Comparison of ENCODE assay signal across 16 mouse cellular contexts in the genomic region with DNA sequence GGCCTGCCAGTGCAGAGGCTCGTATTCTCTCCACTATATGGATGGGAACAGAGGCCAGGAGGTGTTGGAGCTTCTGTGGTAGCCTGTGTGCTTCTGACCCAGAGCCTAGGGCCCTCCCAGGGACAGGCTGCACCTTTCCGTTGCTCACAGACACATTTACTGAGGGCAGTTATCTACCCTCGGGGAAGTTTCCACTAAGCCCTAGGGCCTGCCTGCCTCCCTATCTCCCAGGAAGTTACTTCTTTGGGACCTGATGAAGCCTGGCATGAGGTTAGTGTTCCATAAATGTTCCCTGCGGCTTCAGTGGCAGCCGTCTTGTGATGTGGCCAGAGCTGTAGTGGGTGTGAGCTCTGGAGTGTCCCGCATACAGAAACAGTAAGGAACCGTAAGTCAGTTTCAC. TPM values are rescaled to one million over a fixed set of nuclear protein-coding genes. Genes with fewer than 3 reads are reported as not detected.
A peak's percentile ranks its signal among the peaks of the same experiment; 100 is the strongest.
DNase-seq lines count a peak whose midpoint lies in the region; ATAC-seq and TF ChIP-seq lines count a peak whose summit lies in the region.
"Had no signal": no experiment of that assay in that cellular context is flagged by ENCODE, and none has a peak within 500 bp of the region (broad histone marks: within the 10 kb centered on the region; RNA-seq: fewer than 3 reads in every experiment).

No protein-coding gene starts in this region.

- peaks cover 53% of the 10 kb centered on the region for H3K27me3 ChIP-seq in neural tube, embryonic 12.5 days (replicated peaks)

- H3K9ac ChIP-seq in neural tube, embryonic 12.5 days = no peak overlapping the region
- H3K9ac ChIP-seq: liver, embryonic 13.5 days; midbrain, embryonic 12.5 days had no signal

- TF ChIP-seq POLR2A in olfactory bulb, adult 2 months (IDR thresholded peaks at IDR 0.05; ENCODE audit: insufficient read depth, low read depth, low read length) = no peak

- no peak for ATAC-seq in neural tube, embryonic 12.5 days (ENCODE audit: low FRiP score, low read depth)

- peak overlapping the region; percentile 15; the same call in 1 of the 2 replicates for H3K4me2 ChIP-seq in neural tube, embryonic 12.5 days (replicated peaks)
- H3K4me2 ChIP-seq: liver, embryonic 13.5 days; midbrain, embryonic 12.5 days had no signal

- no peaks in the 10 kb centered on the region for H3K36me3 ChIP-seq in neural tube, embryonic 12.5 days
- H3K36me3 ChIP-seq: liver, embryonic 13.5 days; midbrain, embryonic 12.5 days had no signal

- peak; percentile 36 to 61 for DNase-seq in cerebellum, adult 18-20 months
- no peak for DNase-seq in cerebellum, postnatal 14 days
- DNase-seq in neural tube, embryonic 10.5 days (ENCODE audit: extremely low spot score, low spot score) = no peak
- DNase-seq in heart, postnatal 14 days = peak; percentile 23 to 30
- no peak for DNase-seq in layer of hippocampus, postnatal 14 days (ENCODE audit: low spot score in 2 of 2)
- DNase-seq in lung, postnatal 36 days = no peak
- DNase-seq: gastrocnemius, postnatal 36 days; kidney, adult 8-10 months; liver, embryonic 13.5 days; lung, postnatal 10 days; thymus, postnatal 14 days had no signal

- H3K27ac ChIP-seq in neural tube, embryonic 12.5 days = no peak overlapping the region
- peak overlapping the region; percentile 57 for H3K27ac ChIP-seq in olfactory bulb, adult 2 months (ENCODE audit: insufficient read depth, low read depth, low read length)
- H3K27ac ChIP-seq: layer of hippocampus, adult 2 months; liver, embryonic 13.5 days; midbrain, embryonic 12.5 days had no signal

- H3K4me1 ChIP-seq in neural tube, embryonic 12.5 days = peaks cover 31% of the 10 kb centered on the region
- H3K4me1 ChIP-seq in olfactory bulb, adult 2 months (ENCODE audit: control insufficient read depth, insufficient read depth, low read length) = peaks cover 53% of the 10 kb centered on the region
- H3K4me1 ChIP-seq: liver, embryonic 13.5 days had no signal

- no peaks in the 10 kb centered on the region for H3K9me3 ChIP-seq in neural tube, embryonic 12.5 days
- H3K9me3 ChIP-seq: liver, embryonic 13.5 days; midbrain, embryonic 12.5 days had no signal

- no peak overlapping the region for H3K4me3 ChIP-seq in neural tube, embryonic 12.5 days
- no peak overlapping the region for H3K4me3 ChIP-seq in olfactory bulb, adult 2 months (ENCODE audit: insufficient read depth, low read depth, low read length)
- H3K4me3 ChIP-seq: layer of hippocampus, adult 2 months; liver, embryonic 13.5 days; midbrain, embryonic 12.5 days had no signal

- intact Hi-C loops in heart, postnatal 14 days (cut with DNase I) = no loop called here

- no peak for TF ChIP-seq CTCF in olfactory bulb, adult 2 months (IDR thresholded peaks at IDR 0.05; ENCODE audit: insufficient read depth, low read depth, low read length)

- 70% methylated on average over 7 of the region's 7 CpGs for WGBS in neural tube, embryonic 12.5 days
- 83% methylated on average over 7 of the region's 7 CpGs for WGBS in olfactory bulb, adult 2 months

RNA-seq across cellular contexts. Expression of a gene that starts 3.2 kb away (rescaled TPM):
- 7.4 and 10.3 TPM in 2 replicates for polyA plus RNA-seq in neural tube, embryonic 12.5 days (2016; fragmentation: Nextera tagmentation; extraction: Ambion mirVana)
- total RNA-seq in heart, postnatal 14 days (2021) = 10 to 100 TPM; 27.5 to 29.0 TPM
- not detected in 2 replicates for polyA plus RNA-seq in olfactory bulb, adult 2 months (2012; ENCODE audit: insufficient read depth, insufficient read length, low replicate concordance, missing spikeins)
- total RNA-seq in layer of hippocampus, postnatal 14 days (2021) = 1 to 10 TPM; 7.1 to 8.0 TPM
- total RNA-seq: common myeloid progenitor, adult 5-6 weeks had no signal

Comparison
In these comparisons a context has a peak if more than half of its experiments do, and no peak if none do; other contexts are left out.
1. DNase-seq: peak in cerebellum, adult 18-20 months (2 of 2) and heart, postnatal 14 days (2 of 2); none in cerebellum, postnatal 14 days (0 of 2), neural tube, embryonic 10.5 days (single experiment), layer of hippocampus, postnatal 14 days (0 of 2) and lung, postnatal 36 days (single experiment).